Mouse (Mus musculus) stomach, postnatal 0 days (tissue): ENCODE results near the gene Atp2a3.

ENCODE experiments used
- CTCF ChIP-seq: IDR thresholded peaks from 2 replicates; pipeline ENCODE4 v1.5.1; 2016; ENCODE audit warnings: antibody characterized with exemption, low read depth, mild to moderate bottlenecking, moderate library complexity
- EP300 ChIP-seq: optimal IDR thresholded peaks from 2 replicates; pipeline ENCODE3; 2016; ENCODE audit warnings: antibody characterized with exemption

DNA sequence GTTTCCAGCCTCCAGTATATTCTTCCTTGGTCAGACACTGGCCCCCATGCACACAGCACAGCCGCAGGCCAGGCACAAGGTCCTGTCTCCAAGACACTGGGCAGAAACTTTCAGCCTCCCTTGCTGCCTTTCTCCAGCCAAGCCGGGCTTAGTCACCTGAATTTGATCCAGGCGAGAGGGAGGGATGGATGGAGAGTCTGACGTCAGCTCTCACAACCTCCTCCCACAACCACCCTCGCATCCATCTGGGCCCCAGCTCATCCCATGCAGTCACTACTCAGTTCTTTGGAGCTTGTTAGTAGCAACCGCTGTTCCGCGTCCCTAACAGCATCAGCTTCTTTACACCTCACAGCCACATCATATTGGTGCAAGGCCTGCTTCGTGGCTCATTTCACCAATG is 62.1 kb downstream of the Atp2a3 start:
- TF ChIP-seq CTCF = no peak
- no peak for TF ChIP-seq EP300
